Mouse (Mus musculus) C2C12 (cell line): ENCODE results near the gene Os9. TPM values are rescaled to one million over a fixed set of nuclear protein-coding genes. Genes with fewer than 3 reads are reported as not detected.

ENCODE experiments used
- H3K27me3 ChIP-seq: one replicate; pipeline ENCODE4 v1.6.1; 2011; ENCODE audit not compliant: control insufficient read depth, insufficient read depth, insufficient read length
- H3K36me3 ChIP-seq: one replicate; pipeline ENCODE4 v1.6.1; 2011; ENCODE audit not compliant: control insufficient read depth, insufficient read depth
- H3K4me3 ChIP-seq: one replicate; pipeline ENCODE4 v1.5.1; 2011; ENCODE audit warnings: mild to moderate bottlenecking, control low read depth; ENCODE audit not compliant: poor library complexity, insufficient read depth, severe bottlenecking
- H3K79me2 ChIP-seq: one replicate; pipeline ENCODE4 v1.6.1; 2011; ENCODE audit not compliant: control insufficient read depth, insufficient read depth
- H3K79me3 ChIP-seq: one replicate; pipeline ENCODE4 v1.6.1; 2011; ENCODE audit warnings: low read depth, control low read depth
- H3ac ChIP-seq: one replicate; pipeline ENCODE3; 2011; ENCODE audit warnings: low read depth; ENCODE audit not compliant: control insufficient read depth, insufficient read length
- CEBPB ChIP-seq: IDR thresholded peaks from one replicate; pipeline ENCODE4 v1.6.1; 2011; ENCODE audit warnings: low read depth, mild to moderate bottlenecking, control low read depth, moderate library complexity
- CTCF ChIP-seq: IDR thresholded peaks from one replicate; pipeline ENCODE4 v1.5.1; 2011; ENCODE audit not compliant: control insufficient read depth, insufficient read depth, insufficient read length
- FOSL1 ChIP-seq: IDR thresholded peaks from one replicate; pipeline ENCODE4 v1.8.0; 2011; ENCODE audit warnings: mild to moderate bottlenecking, low read length; ENCODE audit not compliant: poor library complexity, insufficient read depth, severe bottlenecking
- MAX ChIP-seq: IDR thresholded peaks from one replicate; pipeline ENCODE4 v1.6.1; 2011; ENCODE audit warnings: mild to moderate bottlenecking, control low read depth
- MYOD1 ChIP-seq: IDR thresholded peaks from one replicate; pipeline ENCODE4 v1.6.1; 2011; ENCODE audit warnings: low read depth; ENCODE audit not compliant: control insufficient read depth, insufficient read length
- MYOG ChIP-seq: IDR thresholded peaks from one replicate; pipeline ENCODE4 v1.6.1; 2011; ENCODE audit not compliant: control insufficient read depth, insufficient read length; ENCODE audit errors: extremely low read depth
- USF1 ChIP-seq: IDR thresholded peaks from one replicate; pipeline ENCODE4 v1.6.1; 2011; ENCODE audit warnings: low read depth, mild to moderate bottlenecking, control low read depth, moderate library complexity
- polyA plus RNA-seq: library from polyadenylated mRNA; unstranded; fragments of >200 nt; fragmentation: generic; extraction: Trizol; gene quantifications from one replicate; pipeline ENCODE4 v1.2.1, GENCODE M21; 2012; ENCODE audit warnings: missing spikeins

The Os9 gene
- polyA plus RNA-seq, 1 experiment = 35.6 TPM

DNA sequence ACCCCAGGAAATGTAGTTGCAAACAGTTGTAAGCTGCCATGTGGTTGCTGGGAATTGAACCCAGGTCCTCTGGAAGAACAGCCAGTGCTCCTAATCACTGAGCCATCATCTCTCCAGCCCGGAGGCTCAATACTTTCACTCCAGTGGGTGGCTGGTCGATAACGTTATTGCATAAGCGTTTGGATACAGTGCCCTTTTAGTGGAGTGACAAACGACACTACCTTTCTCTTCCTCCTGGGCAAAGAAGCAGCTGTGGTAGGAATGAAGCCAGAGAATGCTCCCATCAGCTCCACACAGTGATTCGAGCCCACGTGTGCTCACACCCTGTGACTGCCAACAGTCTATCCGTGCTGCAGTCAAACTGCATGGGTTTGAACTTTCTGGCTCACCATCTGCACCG is 49.7 kb downstream of the Os9 start:
- H3K79me3 ChIP-seq = peaks cover 9% of the 10 kb centered on the region
- no peak overlapping the region for H3ac ChIP-seq
- peak overlapping the region; percentile 82 for H3K4me3 ChIP-seq
- no peak for TF ChIP-seq MAX
- TF ChIP-seq MYOD1 = no peak
- no peak for TF ChIP-seq CTCF
- TF ChIP-seq USF1 = no peak
- TF ChIP-seq MYOG = no peak
- no peak for TF ChIP-seq FOSL1
- no peak for TF ChIP-seq CEBPB
- H3K36me3 ChIP-seq = peaks cover 23% of the 10 kb centered on the region
- no peaks in the 10 kb centered on the region for H3K27me3 ChIP-seq
- H3K79me2 ChIP-seq = peaks cover 28% of the 10 kb centered on the region

DNA sequence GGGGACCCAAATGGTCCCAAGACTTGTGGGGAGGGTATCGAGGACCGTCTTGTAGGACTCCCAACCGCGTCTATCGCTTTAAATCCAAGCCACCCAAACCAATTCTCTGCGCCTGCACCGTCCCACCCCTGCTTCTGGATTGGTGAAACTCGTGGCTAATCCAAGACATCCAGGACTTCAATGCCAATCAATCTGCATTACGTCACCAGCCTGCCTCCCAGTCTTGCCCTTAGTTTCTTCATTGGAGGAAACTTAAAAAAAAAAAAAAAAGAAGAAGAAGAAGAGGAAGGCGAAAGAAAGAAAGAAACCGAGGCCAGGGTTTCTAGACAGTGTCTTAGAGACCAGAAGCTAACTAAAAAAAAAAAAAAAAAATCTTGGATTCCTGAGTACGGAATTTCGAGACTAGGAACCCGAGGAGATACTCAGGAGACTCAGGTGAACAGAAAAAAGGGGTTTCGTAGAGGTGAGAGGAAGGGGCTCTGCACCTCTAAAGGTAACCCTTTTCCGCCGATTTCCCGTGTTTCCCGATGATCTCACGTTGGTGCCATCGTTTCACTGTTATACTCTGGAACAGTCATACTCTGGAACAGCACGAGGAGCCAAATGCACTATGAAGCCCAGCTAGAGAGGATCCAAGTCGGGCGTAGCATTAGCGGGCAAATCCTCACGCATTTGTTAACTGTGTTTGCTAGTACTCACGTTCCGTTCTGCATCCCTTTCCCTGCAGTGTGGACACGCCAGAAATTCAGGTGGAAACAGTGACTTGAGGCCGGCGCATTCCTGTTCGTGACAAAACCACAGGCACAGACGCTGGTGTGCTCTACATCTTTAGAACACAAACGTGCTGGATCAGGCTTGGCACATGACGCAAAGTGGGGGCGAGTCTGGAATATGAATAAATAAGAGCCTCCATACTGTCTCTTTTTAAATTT is 50.5 kb downstream of the Os9 start, which contains the start of gene Tspan31:
Gene Tspan31 (minus strand): TSS at position 75 of the 932 bp plus-strand sequence.
- H3K36me3 ChIP-seq = peaks cover 30% of the 10 kb centered on the region
- H3K27me3 ChIP-seq = no peaks in the 10 kb centered on the region
- TF ChIP-seq CTCF (no peak), FOSL1 (no peak), MAX (no peak), CEBPB (no peak), MYOD1 (no peak), MYOG (no peak), USF1 (no peak)
- H3K79me3 ChIP-seq = peaks cover 13% of the 10 kb centered on the region
- peak within 1 kb of the TSS; percentile 90 for H3ac ChIP-seq
- H3K79me2 ChIP-seq = peaks cover 36% of the 10 kb centered on the region
- peak within 1 kb of the TSS; percentile 82 for H3K4me3 ChIP-seq

DNA sequence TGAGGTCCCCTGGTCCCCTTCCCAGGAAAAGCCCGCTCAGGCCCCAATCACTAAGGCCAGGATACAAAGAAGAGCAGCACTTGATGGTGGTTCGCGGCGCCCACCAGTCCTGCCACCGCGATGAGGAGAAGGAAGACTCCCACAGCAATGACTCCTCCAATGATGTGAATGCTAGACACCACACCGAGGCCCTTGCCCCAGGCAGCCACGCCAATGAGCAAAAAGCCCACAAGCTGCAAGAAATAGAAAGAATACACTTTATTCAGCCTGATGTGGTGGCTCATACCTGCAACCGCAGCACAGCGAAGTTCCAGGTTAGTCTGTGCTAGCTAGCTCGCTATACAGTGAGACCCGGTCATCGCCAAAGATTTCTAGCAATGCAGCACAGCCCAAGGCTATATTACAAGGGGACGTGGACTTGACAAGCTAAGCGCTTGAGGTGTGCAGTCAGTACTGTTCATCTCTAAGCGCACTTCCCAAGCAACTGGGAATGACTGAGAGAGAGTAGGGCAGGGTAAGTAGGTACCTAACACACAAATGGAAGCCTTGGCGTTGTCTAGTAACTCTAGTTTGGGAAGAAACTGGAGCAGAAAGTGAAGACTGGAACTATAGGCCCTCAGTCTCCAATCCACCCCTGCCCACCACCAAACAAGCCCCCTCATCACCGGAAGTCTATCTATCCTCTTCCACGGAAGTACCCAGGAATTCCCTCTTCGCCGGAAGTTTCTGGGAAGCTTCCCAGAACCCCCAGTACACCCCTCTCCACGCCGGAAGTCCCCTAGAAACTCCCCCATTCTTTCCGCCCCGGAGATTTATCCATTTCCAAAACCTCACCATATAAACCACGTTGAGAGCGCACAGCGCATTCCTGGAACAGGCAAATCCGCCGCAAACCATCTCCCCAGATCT is 51.4 kb downstream of the Os9 start:
- H3ac ChIP-seq = peak overlapping the region; percentile 74
- no peaks in the 10 kb centered on the region for H3K27me3 ChIP-seq
- peaks cover 45% of the 10 kb centered on the region for H3K79me2 ChIP-seq
- TF ChIP-seq MAX (no peak), USF1 (no peak), MYOG (no peak), MYOD1 (no peak), CTCF (no peak), FOSL1 (no peak), CEBPB (no peak)
- peak overlapping the region; percentile 82 for H3K4me3 ChIP-seq
- H3K79me3 ChIP-seq = peaks cover 22% of the 10 kb centered on the region
- H3K36me3 ChIP-seq = peaks cover 39% of the 10 kb centered on the region

DNA sequence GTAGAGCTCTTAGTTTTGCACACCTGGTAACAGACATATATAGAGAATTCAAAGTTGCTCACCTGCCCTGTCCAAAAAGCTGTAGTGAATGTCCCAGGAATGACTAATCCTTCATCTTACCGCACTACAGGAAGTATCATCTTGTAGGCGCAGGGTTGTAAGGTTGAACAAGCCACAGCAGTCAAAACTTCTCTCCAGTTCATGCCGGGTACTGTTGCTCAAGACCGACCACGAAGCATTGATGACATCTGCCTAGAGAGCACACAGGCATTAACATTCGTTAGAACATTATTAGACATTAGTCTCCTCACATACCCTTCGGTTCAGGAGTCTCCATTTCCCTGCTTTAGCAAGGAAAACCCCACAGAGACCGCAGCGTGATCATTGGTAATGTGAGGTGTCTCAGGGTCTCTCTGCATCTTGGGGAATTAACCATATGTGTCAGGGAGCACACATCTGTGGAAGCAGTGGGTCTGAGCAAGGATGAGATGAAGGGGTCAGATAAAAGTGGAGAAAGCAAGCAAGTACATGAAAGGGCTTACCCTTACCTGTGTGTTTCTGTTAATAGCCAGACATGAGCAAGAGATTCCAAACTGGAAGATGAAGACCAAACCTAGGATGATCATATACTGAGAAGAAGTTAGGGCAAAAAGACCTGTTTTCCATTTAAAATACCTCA is 52.4 kb downstream of the Os9 start:
- peak overlapping the region; percentile 27 for H3ac ChIP-seq
- H3K36me3 ChIP-seq = peaks cover 40% of the 10 kb centered on the region
- H3K27me3 ChIP-seq = no peaks in the 10 kb centered on the region
- H3K4me3 ChIP-seq = no peak overlapping the region
- TF ChIP-seq USF1 = no peak
- peak; percentile 60 for TF ChIP-seq CEBPB
- H3K79me3 ChIP-seq = peaks cover 33% of the 10 kb centered on the region
- peaks cover 55% of the 10 kb centered on the region for H3K79me2 ChIP-seq

DNA sequence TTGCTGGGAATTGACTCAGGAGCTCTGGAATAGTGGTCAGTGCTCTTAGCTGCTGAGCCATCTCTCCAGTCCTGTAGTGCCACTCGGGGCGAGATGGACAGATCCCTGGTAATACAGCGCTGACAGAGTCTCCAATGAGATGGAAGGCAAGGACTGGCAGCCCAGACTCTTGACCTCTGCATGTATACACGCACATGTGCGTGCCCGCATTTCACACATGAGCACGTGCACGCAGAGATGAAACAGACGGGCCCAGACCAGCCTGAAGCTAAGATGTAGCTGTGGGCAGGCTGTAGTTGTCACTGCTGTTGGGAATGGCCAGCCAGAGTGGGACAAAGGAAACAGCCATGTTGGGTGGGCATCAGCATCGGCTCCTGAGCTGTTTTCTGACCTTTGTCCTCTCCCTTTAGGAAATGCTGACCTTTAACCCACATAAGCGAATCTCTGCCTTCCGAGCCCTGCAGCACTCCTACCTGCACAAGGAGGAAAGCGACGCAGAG is 54.4 kb downstream of the Os9 start:
- H3ac ChIP-seq = no peak overlapping the region
- peaks cover 57% of the 10 kb centered on the region for H3K79me2 ChIP-seq
- H3K4me3 ChIP-seq = no peak overlapping the region
- peaks cover 40% of the 10 kb centered on the region for H3K36me3 ChIP-seq
- no peaks in the 10 kb centered on the region for H3K27me3 ChIP-seq
- TF ChIP-seq USF1 (no peak), FOSL1 (no peak), CEBPB (no peak), CTCF (no peak), MYOG (no peak), MAX (no peak)
- H3K79me3 ChIP-seq = peaks cover 33% of the 10 kb centered on the region
